Mouse (Mus musculus): ENCODE data around the gene Sfrp2.

Sfrp2 gene

DNA sequence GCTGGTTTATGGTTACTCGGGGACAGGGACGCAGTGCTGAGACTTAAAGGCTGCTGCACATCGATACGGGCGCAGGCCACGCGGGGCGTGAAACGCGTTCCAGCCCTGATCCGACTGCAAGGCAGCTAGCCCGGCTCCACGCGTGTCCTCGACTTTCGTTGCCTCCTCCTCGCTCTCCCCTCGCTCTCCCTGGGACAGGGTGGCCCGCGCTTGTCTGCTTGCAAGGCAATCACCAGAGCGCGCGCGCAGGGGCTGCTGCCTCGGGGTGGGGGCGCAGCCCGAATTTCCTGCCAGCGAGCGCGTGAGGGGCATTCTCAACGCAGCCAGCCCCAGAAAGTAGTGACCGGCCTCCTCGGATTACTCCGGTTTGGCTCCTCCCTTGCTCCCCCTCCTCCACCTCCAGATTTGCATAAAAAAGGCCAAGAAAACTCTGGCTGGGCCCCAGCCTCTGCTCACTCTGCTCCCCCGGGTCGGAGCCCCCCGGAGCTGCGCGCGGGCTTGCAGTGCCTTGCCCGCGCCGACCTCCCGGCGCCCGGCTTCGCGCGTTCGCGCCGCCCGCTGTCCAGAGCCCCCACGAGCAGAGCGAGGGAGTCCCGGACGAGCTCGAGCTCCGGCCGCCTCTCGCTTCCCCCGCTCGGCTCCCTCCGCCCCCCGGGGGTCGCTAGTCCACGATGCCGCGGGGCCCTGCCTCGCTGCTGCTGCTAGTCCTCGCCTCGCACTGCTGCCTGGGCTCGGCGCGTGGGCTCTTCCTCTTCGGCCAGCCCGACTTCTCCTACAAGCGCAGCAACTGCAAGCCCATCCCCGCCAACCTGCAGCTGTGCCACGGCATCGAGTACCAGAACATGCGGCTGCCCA, at the start of gene Sfrp2:
Sfrp2 (plus strand) TSS at position 451 of the 855 bp plus-strand sequence.
- no peak for DNase-seq (ENCODE audit: low spot score)

DNA sequence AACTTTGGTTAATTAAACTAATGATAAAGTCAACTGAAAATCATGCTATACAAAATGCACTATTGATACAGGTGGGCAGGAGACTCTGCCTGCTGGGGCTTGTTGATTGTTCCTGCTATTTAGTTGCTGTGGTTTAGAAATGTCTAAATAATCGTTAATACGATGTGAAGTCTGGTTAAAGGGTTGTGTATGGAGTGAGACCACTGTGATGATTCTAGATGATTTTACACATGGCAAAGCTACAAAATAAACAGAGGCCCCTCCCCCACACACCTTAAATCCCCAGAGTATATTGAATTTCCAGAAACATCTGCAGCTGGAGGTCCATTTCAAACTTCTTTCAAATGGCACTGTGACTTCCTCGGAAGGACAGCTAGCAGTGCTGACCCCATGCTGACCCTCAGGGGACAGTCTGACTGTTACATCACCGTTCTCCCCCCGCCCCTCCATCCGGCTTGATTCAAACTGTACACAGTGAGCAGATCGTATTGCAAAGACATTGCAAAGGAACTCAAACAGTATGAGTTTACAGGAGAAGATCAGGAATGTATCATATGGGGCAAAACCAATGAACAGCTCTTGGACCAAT, 48.4 kb upstream of the Sfrp2 start:
- DNase-seq (ENCODE audit: low spot score): no peak

DNA sequence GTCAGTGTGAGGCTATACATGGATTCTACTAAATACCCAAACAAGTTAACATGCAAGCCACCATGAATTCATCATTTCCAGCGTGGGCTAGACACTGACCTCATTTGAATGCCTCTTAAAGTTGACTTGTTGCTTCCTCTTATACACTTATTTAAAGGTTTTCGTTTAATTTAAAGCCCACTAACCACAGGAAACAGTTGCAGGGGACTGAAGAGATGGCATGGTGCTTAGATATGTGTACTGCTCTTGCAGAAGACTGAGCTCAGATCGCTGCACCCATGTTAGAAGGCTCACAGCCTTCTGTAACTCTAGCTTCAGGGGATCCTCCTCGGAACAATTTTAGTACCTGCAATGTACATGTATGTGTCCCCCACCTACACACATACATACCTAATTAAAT, 47.5 kb upstream of the Sfrp2 start:
- DNase-seq (ENCODE audit: low spot score): no peak

DNA sequence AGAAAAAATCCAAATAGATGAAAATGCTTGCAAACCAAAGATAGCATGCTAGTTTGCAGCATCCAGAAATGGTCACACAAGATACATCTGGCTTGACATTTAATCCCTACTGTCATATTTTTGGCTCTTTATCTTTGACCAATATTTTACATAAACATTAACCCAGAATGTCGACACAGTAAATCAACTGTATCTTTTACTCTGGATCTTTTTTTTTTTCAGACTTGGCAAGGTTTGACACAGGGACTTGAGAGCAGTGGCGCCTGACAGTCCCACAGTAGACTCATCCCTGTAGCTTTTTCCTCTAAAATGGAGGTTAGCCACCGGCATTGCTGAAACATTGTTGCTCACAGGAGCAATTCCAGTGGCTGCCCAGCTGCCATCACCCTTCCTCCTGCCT, 37.9 kb upstream of the Sfrp2 start:
- DNase-seq (ENCODE audit: low spot score): no peak

DNA sequence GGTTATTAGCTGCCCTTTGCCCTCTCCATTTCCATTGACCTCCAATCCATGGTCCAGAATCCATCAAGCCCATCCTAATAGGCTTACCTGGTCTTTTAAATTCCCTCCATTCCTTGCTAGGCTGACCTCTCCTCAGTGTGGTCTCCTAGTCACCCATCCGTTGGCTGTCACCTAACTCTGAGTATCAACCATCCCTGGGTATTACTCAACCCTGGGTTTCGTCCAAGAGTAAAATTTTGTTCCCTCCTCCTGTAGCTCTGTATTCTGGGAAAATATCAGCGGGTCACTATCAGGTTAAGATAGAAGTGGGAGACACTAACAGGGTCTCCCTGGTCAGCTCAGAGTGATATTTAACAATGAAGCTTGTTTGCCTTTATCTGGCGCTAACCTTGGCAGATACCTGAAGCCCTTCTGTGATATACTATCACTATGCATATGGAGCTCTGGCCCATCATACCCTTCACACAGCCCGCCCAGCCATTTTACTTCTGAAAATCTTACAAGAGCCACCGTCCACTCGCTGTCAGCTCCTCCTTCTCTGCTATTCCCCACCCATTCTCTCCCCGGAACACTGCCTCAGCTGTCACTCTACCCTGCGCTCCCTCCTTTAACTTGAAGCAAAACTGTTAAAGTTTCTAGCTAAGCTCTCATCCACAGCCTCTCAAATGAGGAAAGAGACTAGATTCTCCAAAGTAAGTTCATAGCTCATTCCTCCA, 37.3 kb upstream of the Sfrp2 start:
- DNase-seq (ENCODE audit: low spot score): no peak

DNA sequence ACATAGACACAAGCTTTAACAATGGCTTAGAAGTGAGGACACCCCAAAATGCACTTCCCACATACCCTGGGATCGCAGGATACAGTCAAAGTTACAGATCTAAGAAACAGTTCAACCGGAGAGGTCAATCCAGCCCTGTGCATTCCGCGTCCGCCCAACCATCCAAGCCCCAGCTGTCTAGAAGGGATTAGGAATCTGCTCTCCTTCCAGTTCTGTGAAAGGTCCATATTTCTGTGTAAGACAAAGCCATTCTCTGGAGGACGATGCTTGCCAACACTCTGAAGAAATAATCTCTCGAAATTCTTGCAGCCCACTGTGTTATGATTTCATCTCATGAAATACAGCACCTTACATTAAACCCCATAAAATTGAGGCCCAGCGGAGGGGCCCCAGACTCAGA, 32.1 kb upstream of the Sfrp2 start:
- DNase-seq (ENCODE audit: low spot score): no peak

DNA sequence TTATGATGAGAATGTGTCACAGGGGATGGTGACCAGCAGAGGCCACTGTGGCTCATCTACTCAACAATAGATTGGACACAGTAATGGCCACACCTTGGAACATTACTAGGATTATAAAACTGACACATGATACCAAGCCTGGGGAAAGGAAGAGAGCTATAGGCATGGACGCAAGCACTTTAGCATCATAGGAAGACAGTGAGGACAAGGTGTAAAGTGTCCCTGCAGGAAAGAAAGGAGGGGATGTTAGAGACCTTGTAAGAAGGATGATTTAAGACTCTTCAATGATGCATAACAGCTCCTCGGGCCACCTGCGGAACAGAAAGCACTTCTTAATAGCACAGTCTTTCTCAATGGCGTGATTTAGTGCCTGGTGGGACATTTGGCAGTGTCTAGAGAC, 29.1 kb upstream of the Sfrp2 start:
- no peak for DNase-seq (ENCODE audit: low spot score)

DNA sequence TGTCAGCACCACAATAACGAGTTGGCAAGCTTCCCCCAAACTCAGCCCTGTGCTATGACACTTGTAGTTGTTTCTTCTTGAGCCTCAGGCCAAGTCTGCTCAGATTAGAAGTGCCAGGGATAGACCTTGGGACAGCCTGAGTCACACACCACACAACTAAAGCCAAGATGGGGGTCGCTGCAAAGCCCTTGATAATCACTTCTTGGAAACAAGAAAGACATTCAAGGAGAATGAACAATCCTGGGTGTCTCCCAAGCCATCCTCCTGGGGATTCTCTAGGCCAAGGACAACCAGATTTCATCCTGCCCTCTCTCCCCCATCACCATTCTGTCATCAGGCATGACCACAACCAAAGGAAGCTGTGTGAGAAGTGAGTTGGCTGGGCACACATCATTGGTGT, 25.9 kb upstream of the Sfrp2 start:
- no peak for DNase-seq (ENCODE audit: low spot score)

DNA sequence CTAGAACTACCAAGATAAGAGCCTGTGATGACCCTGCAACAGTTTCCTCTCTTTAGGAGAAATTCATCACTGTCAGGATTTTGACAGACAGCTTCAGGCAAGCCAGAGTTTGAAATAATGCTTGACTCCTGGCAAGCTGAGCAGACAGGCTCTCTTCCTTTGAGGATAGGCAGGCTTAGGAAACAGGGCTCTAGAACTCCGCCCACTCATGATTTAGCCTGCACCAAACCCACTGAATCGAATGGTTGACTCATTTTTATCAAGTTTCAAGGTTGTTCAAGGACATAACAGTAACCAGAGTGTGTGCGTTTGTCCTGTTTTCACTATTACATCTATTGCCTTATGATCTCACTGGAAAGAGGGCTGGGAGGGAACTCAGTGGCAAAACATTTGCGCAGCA, 18.8 kb upstream of the Sfrp2 start:
- DNase-seq (ENCODE audit: low spot score): no peak

DNA sequence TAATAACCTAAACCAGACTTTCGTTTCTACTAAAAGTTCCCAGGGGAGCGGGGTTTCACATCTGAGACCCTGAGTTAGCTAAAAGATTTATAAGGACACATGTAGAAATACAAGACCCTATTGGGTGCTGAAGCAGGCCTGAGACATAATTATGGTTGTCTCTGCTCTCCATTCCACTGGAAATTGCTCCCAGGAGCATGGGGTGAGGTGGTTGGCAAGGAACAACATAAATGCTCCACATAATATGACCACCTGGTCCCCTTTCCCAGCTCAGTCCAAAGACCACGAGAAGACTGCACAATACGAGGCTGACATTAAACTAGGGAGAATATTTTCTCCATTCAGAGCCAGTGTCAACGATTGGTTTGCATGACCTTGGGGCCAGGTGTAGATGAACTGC, 18.2 kb upstream of the Sfrp2 start:
- DNase-seq (ENCODE audit: low spot score): no peak

DNA sequence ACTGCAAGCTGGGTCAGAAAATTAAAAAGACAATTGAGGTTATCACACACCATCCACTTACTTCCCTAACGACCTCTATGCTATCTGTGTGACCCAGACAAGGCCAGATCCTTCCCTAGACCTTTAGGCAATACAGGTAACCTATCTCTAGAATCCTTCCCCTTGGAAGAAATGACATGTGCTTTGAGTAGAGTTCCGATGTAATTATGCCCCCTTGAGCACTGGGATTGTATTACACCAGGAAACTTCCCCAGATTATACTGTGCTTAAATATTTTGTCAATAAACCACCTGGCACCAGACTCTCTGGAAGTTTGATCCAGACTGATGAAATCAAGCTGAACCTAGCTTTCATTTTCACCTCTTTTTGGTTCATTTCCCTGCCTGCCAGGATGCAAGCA, 14.5 kb upstream of the Sfrp2 start:
- DNase-seq (ENCODE audit: low spot score): no peak

DNA sequence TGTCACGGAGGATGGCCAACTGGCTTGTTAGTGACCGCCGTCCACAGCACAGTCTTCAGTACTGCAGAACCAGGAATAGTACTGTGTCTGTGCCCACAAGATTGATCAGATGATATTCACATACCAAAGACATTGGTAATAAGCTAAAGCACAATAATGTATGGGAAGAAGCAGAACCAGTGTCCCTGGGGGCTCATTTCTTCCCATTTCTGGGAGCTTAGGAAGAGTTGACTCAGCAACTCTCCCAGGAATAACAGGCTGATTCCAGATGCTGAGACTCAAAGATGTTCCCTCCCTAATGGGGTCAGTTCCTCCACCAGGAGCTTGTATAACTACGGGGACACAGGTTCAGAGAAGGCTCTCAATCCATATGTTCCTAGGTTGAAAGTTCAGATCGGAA, 13.9 kb upstream of the Sfrp2 start:
- DNase-seq (ENCODE audit: low spot score): no peak

DNA sequence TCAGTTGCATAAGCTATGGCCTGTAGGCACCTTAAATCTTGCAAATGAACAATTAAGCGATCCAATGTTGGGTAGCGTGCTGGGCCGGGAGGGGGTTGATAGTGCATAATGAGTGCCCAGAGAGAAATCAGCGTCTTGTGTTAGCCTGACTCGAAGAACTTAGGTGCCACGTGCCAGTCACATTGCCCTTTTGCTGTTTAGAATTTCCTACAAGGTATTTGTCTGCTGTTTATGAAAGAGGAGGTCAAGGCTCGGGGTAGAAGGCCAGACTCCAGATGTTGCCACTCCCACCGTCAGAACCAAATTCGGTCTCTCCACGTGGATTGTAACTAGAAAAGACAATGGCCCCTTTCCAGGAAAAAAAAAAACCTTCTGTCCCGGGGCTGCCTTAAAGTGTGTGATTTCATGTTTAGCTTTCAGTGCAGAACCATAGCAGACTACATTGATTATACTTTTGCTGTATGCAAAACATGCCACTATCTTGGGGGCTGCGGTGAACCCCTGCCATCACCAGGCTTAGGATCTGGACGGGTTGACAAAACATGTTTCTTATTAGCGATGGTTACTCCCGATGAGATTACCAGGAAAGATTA, 11.0 kb upstream of the Sfrp2 start:
- no peak for DNase-seq (ENCODE audit: low spot score)

DNA sequence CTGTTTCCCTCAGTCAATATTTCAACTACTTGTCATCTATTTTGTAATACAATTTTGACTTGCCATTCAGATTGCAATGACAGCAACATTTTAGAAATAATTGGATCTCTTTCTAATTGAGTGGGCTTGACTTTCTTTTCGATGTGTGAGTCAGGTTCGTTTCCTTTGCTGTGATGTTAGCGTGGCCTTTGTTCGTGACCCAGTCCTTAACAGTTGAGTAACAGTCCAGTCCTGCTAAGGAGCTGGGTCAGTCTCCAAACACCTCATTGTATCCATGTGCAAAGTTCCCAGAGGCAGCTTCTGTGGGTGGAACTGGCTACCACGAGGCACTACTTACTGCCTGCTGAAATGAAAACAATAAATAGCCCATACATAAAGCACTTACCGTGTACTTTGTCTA, 10.5 kb upstream of the Sfrp2 start:
- DNase-seq (ENCODE audit: low spot score): no peak

DNA sequence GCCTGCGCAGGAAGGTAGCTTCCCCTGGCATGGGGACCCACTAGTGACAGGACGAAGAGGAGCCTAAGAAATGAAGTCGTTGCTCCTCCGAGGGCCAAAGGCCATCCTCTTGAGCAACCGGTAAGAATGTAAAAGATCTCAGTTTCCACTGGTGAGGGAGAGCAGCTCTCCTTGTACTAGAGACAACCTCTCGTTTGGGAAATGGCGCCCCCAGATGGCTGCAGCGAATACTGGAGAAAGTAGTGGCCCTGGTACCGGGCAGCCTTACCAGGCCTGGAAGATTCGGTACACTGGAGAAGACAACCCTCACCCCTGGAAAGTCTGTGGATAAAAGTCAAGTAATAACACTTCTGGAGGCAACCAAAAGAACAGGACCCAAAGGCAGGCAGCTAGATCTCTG, 3.8 kb upstream of the Sfrp2 start:
- DNase-seq (ENCODE audit: low spot score): no peak

DNA sequence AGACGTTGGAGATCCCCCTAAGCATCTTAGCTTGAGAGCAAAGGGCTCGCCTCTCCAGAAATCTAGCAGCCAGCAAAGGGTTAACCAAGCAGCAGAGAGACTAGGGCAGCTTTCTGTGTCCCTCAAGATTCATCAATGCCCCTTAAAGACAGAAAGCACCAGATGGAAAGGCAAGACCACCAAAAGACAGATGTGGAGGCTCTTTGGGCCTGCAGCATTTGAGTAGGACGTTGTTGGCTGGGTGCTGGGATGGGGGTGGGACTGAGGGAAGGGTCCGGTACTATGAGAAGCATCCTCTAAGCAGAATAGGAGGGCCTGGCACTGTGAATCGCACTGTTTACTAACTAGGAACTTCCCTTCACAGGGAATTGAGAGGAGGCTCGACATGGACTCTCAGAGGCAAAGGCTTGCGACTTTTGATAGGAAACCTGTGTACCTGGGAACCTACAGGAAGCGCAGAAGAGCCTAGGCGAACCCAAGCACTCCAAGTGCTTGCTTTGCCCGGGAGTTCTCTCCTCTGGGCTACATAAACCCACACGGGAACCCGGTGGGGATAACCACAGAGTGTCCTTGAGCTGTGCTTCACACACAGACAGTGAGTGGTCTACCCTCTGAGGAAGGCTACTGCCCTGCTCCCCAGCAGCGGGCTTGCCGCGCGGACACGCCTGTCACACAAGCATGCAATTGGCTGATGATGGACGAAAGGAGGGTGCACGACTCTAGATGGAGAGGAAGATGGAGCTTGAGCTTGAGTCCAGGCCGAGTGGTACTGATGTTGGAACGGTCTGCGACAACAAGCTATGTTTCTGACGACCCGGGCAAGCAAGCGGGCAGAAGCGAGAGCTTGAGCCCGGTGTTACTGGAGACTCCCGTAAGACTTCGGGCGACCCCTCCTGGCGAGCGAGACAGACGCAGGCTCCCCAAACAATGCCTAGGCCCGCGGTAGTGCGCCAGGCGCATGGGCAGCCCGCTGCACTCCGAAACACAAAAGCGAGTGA, 2.3 kb upstream of the Sfrp2 start:
- DNase-seq (ENCODE audit: low spot score): peak; percentile 4

DNA sequence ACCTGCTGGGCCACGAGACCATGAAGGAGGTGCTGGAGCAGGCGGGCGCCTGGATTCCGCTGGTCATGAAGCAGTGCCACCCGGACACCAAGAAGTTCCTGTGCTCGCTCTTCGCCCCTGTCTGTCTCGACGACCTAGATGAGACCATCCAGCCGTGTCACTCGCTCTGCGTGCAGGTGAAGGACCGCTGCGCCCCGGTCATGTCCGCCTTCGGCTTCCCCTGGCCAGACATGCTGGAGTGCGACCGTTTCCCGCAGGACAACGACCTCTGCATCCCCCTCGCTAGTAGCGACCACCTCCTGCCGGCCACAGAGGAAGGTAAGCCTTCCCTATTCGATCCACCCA, 577 bp downstream of the Sfrp2 start:
- no peak for DNase-seq (ENCODE audit: low spot score)

DNA sequence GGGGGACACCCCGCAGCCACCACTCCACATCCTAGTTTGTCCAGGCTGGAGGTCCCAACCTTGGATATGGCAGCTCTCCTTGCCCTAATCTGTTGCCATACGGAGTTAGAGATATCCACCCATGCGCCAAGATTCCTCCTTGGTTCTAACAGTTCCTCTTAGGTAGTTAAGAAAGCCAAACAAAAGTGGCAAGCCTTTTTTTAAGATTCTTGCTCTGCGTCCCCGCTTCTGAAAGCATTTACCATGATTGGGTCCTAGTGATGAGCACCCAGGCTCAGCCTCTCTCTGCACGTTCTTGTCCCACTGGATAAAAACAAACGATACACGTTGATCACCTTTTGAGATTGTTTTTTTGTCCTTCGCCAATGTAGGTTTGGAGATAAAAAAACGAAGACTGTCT, 1.0 kb downstream of the Sfrp2 start:
- DNase-seq (ENCODE audit: low spot score): no peak

DNA sequence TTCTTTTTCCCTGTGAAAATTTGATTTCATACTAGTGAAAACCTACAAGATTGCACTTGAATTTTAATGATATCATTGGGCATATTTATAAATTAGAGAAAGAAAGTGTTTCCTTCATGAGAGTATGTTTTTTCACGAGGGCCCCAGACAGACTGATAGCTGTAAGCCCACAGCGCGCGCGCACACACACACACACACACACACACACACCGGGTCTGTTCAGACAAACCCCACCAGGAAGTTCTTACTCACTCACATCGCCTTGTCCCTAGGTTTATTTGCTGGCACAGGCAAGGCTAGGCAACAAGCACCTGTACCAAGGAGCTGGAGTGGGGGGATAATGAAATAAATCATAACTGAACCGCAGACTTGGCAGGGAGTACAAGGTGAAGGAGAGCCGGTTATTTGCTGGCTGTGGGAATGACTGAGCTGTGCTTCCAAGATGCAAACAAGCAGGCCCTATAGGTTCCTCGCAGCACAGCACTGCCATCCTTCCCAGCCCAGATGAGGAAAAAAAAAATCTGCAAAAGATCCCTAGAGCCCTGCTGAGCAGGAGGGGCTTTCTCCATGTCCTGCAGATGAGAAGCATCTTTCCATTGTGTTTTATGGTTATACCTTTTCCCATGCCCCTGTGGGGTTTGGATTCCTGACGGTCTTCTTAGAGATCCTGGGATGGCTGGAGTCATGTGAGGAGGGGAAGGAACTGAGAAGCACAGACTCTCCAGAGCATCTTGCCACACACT, 2.3 kb downstream of the Sfrp2 start:
- DNase-seq (ENCODE audit: low spot score): no peak

DNA sequence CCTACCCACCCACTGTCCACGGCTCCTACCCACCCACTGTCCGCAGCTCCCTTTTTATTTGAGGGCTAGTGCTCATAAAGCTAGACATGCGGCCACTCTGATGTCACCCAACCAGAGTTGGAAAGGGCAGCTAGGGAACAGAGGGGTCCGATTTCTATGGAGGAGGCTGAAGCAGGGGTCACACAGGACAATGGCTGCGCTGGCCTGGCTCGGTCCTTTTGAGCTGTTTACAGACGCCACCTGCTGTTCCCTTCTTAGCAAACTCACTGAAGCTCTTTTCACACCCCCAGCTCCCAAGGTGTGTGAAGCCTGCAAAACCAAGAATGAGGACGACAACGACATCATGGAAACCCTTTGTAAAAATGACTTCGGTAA, 2.9 kb downstream of the Sfrp2 start:
- no peak for DNase-seq (ENCODE audit: low spot score)
